Mouse (Mus musculus): ENCODE measurements at regions not wholly inside any gene's neighbourhood (a gene's known extent, or its start where the extent isn't known, plus 50 kb on each side); places are given as distances from the start of the nearest gene placed in this dataset.

DNA sequence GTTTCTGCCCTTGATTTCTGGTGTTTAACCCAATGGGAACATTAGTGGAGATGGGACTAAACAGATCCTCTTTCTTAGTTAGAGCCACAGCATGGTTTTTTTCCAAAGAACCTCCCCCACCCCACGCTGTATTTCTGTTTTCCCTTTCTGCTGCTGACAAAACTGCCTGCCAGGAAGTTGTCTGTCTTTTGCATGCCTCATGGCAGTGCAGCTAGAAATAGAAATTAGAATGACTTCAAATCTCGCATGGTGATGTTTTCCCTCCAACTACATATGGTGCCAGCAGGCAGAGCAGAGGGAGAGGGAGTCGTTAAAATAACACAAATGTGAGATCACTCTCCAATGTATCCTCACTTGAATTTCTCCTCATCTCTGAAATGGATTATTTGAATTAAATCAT is 101.0 kb upstream of the Ankrd55 start:
- ATAC-seq (ENCODE audit: extremely low read depth, insufficient number of reproducible peaks, low FRiP score, poor library complexity, severe bottlenecking) = no peak
- Histone ChIP-seq H3K4me3 (ENCODE audit: low read depth, low read length) (no peak overlapping the region), H3K27me3 (ENCODE audit: insufficient read depth, low read length) (peaks cover 7% of the 10 kb centered on the region), H3K36me3 (replicated peaks) (no peaks in the 10 kb centered on the region), H3K4me1 (ENCODE audit: insufficient read depth, low read depth, low read length) (no peaks in the 10 kb centered on the region), H3K9me3 (replicated peaks) (no peaks in the 10 kb centered on the region)
- TF ChIP-seq GATA1 (IDR thresholded peaks at IDR 0.05; ENCODE audit: borderline replicate concordance, low read length) (no peak), CTCF (IDR thresholded peaks at IDR 0.05; ENCODE audit: low read depth, low read length) (no peak), GATA2 (IDR thresholded peaks at IDR 0.05; ENCODE audit: borderline replicate concordance, low read depth, low read length) (no peak), POLR2AphosphoS5 (IDR thresholded peaks at IDR 0.05; ENCODE audit: insufficient replicate concordance, low read depth, low read length) (no peak), TAL1 (conservative IDR thresholded peaks at IDR 0.05; ENCODE audit: low read depth, low read length) (no peak)
- DNase-seq (ENCODE audit: low spot score) = no peak

DNA sequence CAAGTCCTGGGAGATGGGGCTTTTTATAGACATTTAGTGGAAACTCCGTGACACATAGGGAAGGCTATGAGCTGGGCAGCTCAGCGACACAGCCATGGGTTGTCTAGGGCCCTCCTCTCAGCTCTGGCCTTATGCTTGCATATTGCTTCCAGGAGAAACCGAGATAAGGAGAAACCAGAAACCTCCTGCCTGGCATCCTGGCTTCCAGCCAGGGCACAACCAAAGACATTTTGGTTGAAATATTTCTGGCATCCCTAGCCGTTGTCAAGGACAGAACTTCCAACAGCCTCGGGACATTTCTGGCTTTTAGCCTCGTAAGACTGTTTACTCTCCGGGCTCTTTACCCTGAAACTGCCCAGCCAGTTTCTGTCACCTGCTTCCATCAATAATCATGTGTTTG is 99.9 kb upstream of the Ankrd55 start:
- TF ChIP-seq CTCF (IDR thresholded peaks at IDR 0.05; ENCODE audit: low read depth, low read length) (no peak), GATA1 (IDR thresholded peaks at IDR 0.05; ENCODE audit: borderline replicate concordance, low read length) (no peak), TAL1 (conservative IDR thresholded peaks at IDR 0.05; ENCODE audit: low read depth, low read length) (no peak), GATA2 (IDR thresholded peaks at IDR 0.05; ENCODE audit: borderline replicate concordance, low read depth, low read length) (no peak), POLR2AphosphoS5 (IDR thresholded peaks at IDR 0.05; ENCODE audit: insufficient replicate concordance, low read depth, low read length) (no peak)
- Histone ChIP-seq H3K4me1 (ENCODE audit: insufficient read depth, low read depth, low read length) (no peaks in the 10 kb centered on the region), H3K9me3 (replicated peaks) (no peaks in the 10 kb centered on the region), H3K4me3 (ENCODE audit: low read depth, low read length) (no peak overlapping the region), H3K36me3 (replicated peaks) (no peaks in the 10 kb centered on the region), H3K27me3 (ENCODE audit: insufficient read depth, low read length) (peaks cover 7% of the 10 kb centered on the region)
- DNase-seq (ENCODE audit: low spot score) = no peak
- no peak for ATAC-seq (ENCODE audit: extremely low read depth, insufficient number of reproducible peaks, low FRiP score, poor library complexity, severe bottlenecking)

DNA sequence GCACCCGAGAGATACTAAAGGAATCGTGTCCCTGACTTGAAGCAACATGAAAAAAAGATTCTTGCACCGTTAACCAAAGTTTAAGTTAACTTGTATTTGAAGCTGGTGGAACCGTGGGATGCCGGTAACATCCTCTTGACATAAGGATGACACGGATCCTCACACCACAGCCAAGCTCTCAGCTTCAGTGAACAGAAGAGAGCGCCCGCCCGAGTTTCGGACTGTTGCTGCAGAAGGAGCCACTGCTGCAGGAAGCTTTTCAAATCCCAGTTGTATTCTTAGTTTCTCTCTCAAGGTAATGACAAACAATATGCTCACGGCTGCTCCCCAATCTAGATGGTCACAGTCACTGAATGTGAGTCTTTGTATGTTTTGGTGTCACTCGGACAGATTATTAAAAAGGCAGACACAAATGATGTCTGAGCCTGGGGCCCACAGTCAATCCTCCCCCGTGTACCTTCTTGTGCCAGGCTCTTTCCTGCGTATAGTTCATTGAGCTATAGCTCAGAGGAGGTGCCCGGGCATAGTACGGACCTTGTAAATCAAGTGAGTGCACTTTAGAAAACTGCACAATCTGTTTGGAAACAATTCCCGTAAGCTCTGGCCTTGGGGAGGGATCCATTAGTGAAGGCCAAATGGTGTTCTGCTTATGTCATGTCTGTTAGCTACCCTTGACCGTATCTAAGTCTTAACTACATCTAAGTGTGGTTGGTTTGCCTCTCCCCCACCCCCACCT is 99.3 kb upstream of the Ankrd55 start:
- H3K9me3 ChIP-seq (replicated peaks) = no peaks in the 10 kb centered on the region
- TF ChIP-seq GATA1 (IDR thresholded peaks at IDR 0.05; ENCODE audit: borderline replicate concordance, low read length) (no peak), TAL1 (conservative IDR thresholded peaks at IDR 0.05; ENCODE audit: low read depth, low read length) (no peak), GATA2 (IDR thresholded peaks at IDR 0.05; ENCODE audit: borderline replicate concordance, low read depth, low read length) (no peak), CTCF (IDR thresholded peaks at IDR 0.05; ENCODE audit: low read depth, low read length) (no peak), POLR2AphosphoS5 (IDR thresholded peaks at IDR 0.05; ENCODE audit: insufficient replicate concordance, low read depth, low read length) (no peak)
- H3K4me1 ChIP-seq (ENCODE audit: insufficient read depth, low read depth, low read length) = no peaks in the 10 kb centered on the region
- no peak overlapping the region for H3K4me3 ChIP-seq (ENCODE audit: low read depth, low read length)
- DNase-seq (ENCODE audit: low spot score) = no peak
- no peak for ATAC-seq (ENCODE audit: extremely low read depth, insufficient number of reproducible peaks, low FRiP score, poor library complexity, severe bottlenecking)
- no peaks in the 10 kb centered on the region for H3K36me3 ChIP-seq (replicated peaks)
- H3K27me3 ChIP-seq (ENCODE audit: insufficient read depth, low read length) = peaks cover 7% of the 10 kb centered on the region

DNA sequence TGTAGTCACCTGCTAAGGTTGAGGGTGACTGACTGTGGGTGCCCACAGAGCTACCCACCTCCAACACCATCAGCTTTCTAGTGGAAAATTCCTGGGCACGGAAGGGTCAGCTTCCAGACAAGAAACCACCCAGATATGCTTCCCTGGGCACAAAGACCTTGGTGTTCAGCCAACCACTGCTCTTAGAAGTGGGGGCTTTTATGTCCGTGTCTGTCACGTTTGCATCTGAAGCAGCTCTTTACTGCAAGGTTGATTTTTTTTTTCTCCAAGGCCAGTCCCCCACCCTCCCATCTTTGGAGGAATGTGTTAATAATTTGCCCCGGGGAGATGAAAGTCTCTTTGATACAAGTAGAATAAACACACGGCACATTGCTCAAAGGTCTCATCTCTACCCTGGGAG is 98.6 kb upstream of the Ankrd55 start:
- Histone ChIP-seq H3K4me1 (ENCODE audit: insufficient read depth, low read depth, low read length) (no peaks in the 10 kb centered on the region), H3K9me3 (replicated peaks) (no peaks in the 10 kb centered on the region), H3K36me3 (replicated peaks) (no peaks in the 10 kb centered on the region), H3K27me3 (ENCODE audit: insufficient read depth, low read length) (peaks cover 7% of the 10 kb centered on the region), H3K4me3 (ENCODE audit: low read depth, low read length) (no peak overlapping the region)
- ATAC-seq (ENCODE audit: extremely low read depth, insufficient number of reproducible peaks, low FRiP score, poor library complexity, severe bottlenecking) (no peak), DNase-seq (ENCODE audit: low spot score) (no peak)
- TF ChIP-seq TAL1 (conservative IDR thresholded peaks at IDR 0.05; ENCODE audit: low read depth, low read length) (no peak), GATA1 (IDR thresholded peaks at IDR 0.05; ENCODE audit: borderline replicate concordance, low read length) (no peak), CTCF (IDR thresholded peaks at IDR 0.05; ENCODE audit: low read depth, low read length) (no peak), GATA2 (IDR thresholded peaks at IDR 0.05; ENCODE audit: borderline replicate concordance, low read depth, low read length) (no peak), POLR2AphosphoS5 (IDR thresholded peaks at IDR 0.05; ENCODE audit: insufficient replicate concordance, low read depth, low read length) (no peak)

DNA sequence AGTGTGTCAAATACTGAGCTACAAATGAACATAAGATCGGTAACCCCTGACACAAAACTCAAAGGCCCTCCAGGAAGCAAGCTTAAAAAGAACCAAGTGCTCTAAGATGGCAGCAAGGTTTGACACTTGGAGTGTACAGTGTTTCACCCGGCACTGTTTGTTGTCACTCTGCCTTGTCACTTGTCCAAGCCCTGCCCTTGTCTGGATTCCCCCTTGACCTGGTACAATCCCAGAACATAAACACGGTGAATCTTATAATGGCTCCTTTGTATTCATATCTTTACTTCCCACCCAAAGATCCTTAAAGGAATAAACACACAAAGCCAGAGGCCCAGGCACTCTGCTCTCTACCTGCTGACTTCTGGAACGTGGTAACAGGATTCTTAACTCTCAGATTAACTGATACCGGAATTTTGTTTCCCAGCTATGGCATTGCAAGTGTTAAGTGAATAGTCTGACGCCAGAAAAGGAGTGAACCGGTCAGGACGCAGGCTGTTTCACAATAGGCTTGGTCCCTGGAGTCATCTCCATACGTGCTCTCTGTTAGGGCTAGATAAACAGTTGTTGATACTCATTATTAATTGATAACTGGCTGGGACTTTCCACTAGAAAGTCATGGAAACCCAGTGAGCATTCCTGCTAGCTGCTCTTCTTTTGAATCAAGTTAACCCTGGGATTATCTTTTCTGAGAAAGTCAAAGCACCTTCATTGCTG is 95.9 kb upstream of the Ankrd55 start:
- Histone ChIP-seq H3K4me3 (ENCODE audit: low read depth, low read length) (no peak overlapping the region), H3K27me3 (ENCODE audit: insufficient read depth, low read length) (peaks cover 9% of the 10 kb centered on the region), H3K9me3 (replicated peaks) (no peaks in the 10 kb centered on the region), H3K36me3 (replicated peaks) (no peaks in the 10 kb centered on the region), H3K4me1 (ENCODE audit: insufficient read depth, low read depth, low read length) (no peaks in the 10 kb centered on the region)
- DNase-seq (ENCODE audit: low spot score) = no peak
- no peak for TF ChIP-seq GATA2 (IDR thresholded peaks at IDR 0.05; ENCODE audit: borderline replicate concordance, low read depth, low read length)
- no peak for TF ChIP-seq CTCF (IDR thresholded peaks at IDR 0.05; ENCODE audit: low read depth, low read length)
- no peak for TF ChIP-seq GATA1 (IDR thresholded peaks at IDR 0.05; ENCODE audit: borderline replicate concordance, low read length)
- TF ChIP-seq TAL1 (conservative IDR thresholded peaks at IDR 0.05; ENCODE audit: low read depth, low read length) = no peak
- no peak for TF ChIP-seq POLR2AphosphoS5 (IDR thresholded peaks at IDR 0.05; ENCODE audit: insufficient replicate concordance, low read depth, low read length)
- no peak for ATAC-seq (ENCODE audit: extremely low read depth, insufficient number of reproducible peaks, low FRiP score, poor library complexity, severe bottlenecking)

DNA sequence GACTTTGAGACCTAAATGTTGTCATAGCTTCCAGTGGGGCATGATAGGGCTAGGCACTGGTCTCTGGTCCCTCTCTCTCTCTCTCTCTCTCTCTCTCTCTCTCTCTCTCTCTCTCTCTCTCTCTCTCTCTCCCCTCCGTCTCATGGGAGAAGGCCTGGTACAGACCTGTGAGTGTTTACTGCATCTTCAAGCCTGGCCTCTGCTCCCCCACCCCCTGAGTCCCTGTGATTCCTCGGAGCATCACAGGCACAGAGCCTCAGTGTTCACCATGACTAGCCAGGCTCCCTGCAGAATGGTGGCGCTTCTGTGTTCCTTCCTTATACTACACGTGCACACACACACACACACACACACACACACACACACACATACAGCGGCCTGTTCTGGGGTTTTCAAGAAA is 94.6 kb upstream of the Ankrd55 start:
- H3K27me3 ChIP-seq (ENCODE audit: insufficient read depth, low read length) = peaks cover 9% of the 10 kb centered on the region
- DNase-seq (ENCODE audit: low spot score) = no peak
- ATAC-seq (ENCODE audit: extremely low read depth, insufficient number of reproducible peaks, low FRiP score, poor library complexity, severe bottlenecking) = no peak
- H3K4me3 ChIP-seq (ENCODE audit: low read depth, low read length) = no peak overlapping the region
- no peaks in the 10 kb centered on the region for H3K4me1 ChIP-seq (ENCODE audit: insufficient read depth, low read depth, low read length)
- TF ChIP-seq POLR2AphosphoS5 (IDR thresholded peaks at IDR 0.05; ENCODE audit: insufficient replicate concordance, low read depth, low read length) = no peak
- no peak for TF ChIP-seq CTCF (IDR thresholded peaks at IDR 0.05; ENCODE audit: low read depth, low read length)
- no peak for TF ChIP-seq TAL1 (conservative IDR thresholded peaks at IDR 0.05; ENCODE audit: low read depth, low read length)
- no peak for TF ChIP-seq GATA1 (IDR thresholded peaks at IDR 0.05; ENCODE audit: borderline replicate concordance, low read length)
- no peak for TF ChIP-seq GATA2 (IDR thresholded peaks at IDR 0.05; ENCODE audit: borderline replicate concordance, low read depth, low read length)
- H3K36me3 ChIP-seq (replicated peaks) = no peaks in the 10 kb centered on the region
- no peaks in the 10 kb centered on the region for H3K9me3 ChIP-seq (replicated peaks)

All from G1E (cell line).